Mouse (Mus musculus) kidney, embryonic 15.5 days (tissue): ENCODE measurements around the gene Tnfrsf23. TPM values are rescaled to one million over a fixed set of nuclear protein-coding genes. Genes with fewer than 3 reads are reported as not detected.
"Not testable (repeated sequence)": the region's sequence is repeated elsewhere in the genome, so short reads cannot be mapped to it uniquely, and the experiment has no call there.

ENCODE experiments used
- ATAC-seq: fragments of 200-750 bp; cut with Nextera tagmentation; replicated peaks from 2 replicates; pipeline ENCODE4 v1.8.0; 2017; ENCODE audit warnings: moderate TSS enrichment; ENCODE audit not compliant: low FRiP score
- H3K27ac ChIP-seq: fragments of 300-500 bp; sonication (generic); 2 replicates; pipeline ENCODE4 v1.5.1; 2015; ENCODE audit warnings: mild to moderate bottlenecking, inconsistent platforms
- H3K27me3 ChIP-seq: fragments of 300-500 bp; sonication (generic); 2 replicates; pipeline ENCODE4 v1.6.1; 2015; ENCODE audit warnings: inconsistent platforms
- H3K36me3 ChIP-seq: fragments of 300-500 bp; sonication (generic); 2 replicates; pipeline ENCODE4 v1.6.1; 2015; ENCODE audit warnings: inconsistent platforms
- H3K4me1 ChIP-seq: fragments of 300-500 bp; sonication (generic); 2 replicates; pipeline ENCODE4 v1.6.1; 2015; ENCODE audit warnings: inconsistent platforms
- H3K4me2 ChIP-seq: fragments of 300-500 bp; sonication (generic); 2 replicates; pipeline ENCODE4 v1.6.1; 2015; ENCODE audit warnings: moderate library complexity, mild to moderate bottlenecking, inconsistent platforms
- H3K4me3 ChIP-seq: fragments of 300-500 bp; sonication (generic); replicated peaks from 2 replicates; pipeline ENCODE4 v1.5.1; 2015; ENCODE audit warnings: mild to moderate bottlenecking, inconsistent platforms
- H3K9ac ChIP-seq: fragments of 300-500 bp; sonication (generic); 2 replicates; pipeline ENCODE4 v1.6.1; 2015; ENCODE audit warnings: mild to moderate bottlenecking, inconsistent platforms
- H3K9me3 ChIP-seq: fragments of 300-500 bp; sonication (generic); replicated peaks from 2 replicates; pipeline ENCODE4 v1.6.1; 2016; ENCODE audit warnings: inconsistent platforms
- WGBS: fragments of 180-500 bp; shearing (Covaris S2); methylation state at CpG from one replicate; pipeline ENCODE4 v1.1.7; 2015; ENCODE audit warnings: mixed read lengths; 5-methylcytosine and 5-hydroxymethylcytosine counted together
- polyA plus RNA-seq: library from polyadenylated mRNA; unstranded; fragments of >200 nt; fragmentation: Nextera tagmentation; extraction: Ambion mirVana; gene quantifications from 2 replicates; pipeline ENCODE4 v1.2.1, GENCODE M21; 2015

The Tnfrsf23 gene
- polyA plus RNA-seq, 1 experiment from 2014 or later, result 2.0 TPM

DNA sequence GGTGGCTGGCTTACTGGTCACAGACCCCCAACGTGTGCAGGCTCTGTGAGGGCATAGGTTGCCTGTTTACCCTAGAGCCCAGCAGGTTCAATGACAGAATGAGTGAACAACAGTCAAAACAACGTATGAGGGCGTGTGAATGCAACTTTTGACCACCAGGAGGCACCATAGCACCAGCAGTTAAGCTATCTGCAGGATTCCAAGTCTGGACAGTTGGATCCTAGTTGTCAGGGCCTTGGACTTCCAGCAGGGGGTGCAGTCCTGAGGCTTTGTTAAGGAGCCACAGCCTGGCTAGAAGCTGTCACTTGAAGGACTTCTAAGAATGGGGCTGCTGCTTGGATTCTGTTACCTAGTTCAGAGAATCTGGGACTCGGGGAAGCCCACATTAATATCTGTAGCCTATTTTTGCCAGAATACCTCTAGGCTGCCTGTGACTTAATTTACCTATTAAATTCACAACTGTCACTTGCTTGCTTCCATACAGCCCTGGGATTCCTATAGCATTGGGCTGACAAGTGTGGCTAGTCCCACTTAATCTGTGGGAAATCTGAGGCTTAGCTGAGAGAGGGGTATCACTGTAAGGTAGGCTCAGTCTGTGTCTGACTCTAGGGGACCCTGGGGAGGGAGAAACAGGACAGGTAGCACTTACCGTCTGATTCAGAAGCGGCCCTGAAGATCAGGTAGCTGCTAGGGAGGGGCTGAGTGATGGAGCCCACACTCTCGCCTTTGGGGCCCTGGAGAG lies 21.2 kb upstream of the Tnfrsf23 start:
- Histone ChIP-seq H3K36me3 (peaks cover 74% of the 10 kb centered on the region), H3K9ac (no peak overlapping the region), H3K27me3 (no peaks in the 10 kb centered on the region), H3K4me1 (no peaks in the 10 kb centered on the region), H3K4me2 (no peak overlapping the region), H3K27ac (no peak overlapping the region), H3K4me3 (no peak overlapping the region), H3K9me3 (no peaks in the 10 kb centered on the region)
- peak; percentile 80 for ATAC-seq
- 34% methylated on average over 7 of the region's 7 CpGs for WGBS

GRCm38 (mm10) chr7:143696140-143696539 lies 10.5 kb upstream of the Tnfrsf23 start:
- Histone ChIP-seq H3K27me3 (no peaks in the 10 kb centered on the region), H3K4me3 (no peak overlapping the region), H3K27ac (no peak overlapping the region), H3K4me2 (no peak overlapping the region), H3K4me1 (no peaks in the 10 kb centered on the region), H3K9ac (no peak overlapping the region), H3K36me3 (peaks cover 81% of the 10 kb centered on the region), H3K9me3 (no peaks in the 10 kb centered on the region; the same call in 1 of the 2 replicates)
- ATAC-seq, result no peak
- WGBS, result 51% methylated on average over 2 of the region's 2 CpGs

DNA sequence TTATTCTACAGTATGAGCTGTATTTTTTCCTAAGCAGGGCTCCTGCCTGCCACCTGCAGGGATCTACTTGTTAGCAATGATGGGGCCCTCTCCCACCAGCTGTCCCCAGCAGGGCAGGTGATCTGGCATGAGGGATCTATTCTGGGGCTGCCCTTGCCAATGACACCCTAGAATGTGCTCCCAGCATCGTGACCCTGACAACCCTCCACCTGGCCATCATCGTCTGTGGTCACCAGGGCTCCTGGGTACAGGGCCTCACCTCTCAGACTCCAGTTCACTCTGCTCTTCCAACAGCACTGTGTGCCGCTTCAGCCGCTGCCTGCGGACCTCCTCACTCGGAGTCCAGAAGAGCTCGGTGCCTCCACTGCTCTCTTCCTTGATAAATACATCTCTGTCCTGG lies 8.9 kb upstream of the Tnfrsf23 start:
- no peak overlapping the region for H3K27ac ChIP-seq
- H3K9ac ChIP-seq, result no peak overlapping the region
- ATAC-seq, result no peak
- 92% methylated on average over 7 of the region's 7 CpGs for WGBS
- H3K9me3 ChIP-seq, result no peaks in the 10 kb centered on the region; the same call in 1 of the 2 replicates
- no peaks in the 10 kb centered on the region for H3K27me3 ChIP-seq
- H3K36me3 ChIP-seq, result peaks cover 90% of the 10 kb centered on the region
- no peak overlapping the region for H3K4me2 ChIP-seq
- no peaks in the 10 kb centered on the region for H3K4me1 ChIP-seq
- H3K4me3 ChIP-seq, result no peak overlapping the region

- WGBS, result 87% methylated on average over 12 of the region's 12 CpGs
- no peak overlapping the region for H3K4me2 ChIP-seq
- no peaks in the 10 kb centered on the region for H3K4me1 ChIP-seq
- no peak for ATAC-seq
- H3K9ac ChIP-seq, result no peak overlapping the region
- no peak overlapping the region for H3K27ac ChIP-seq
- no peak overlapping the region for H3K4me3 ChIP-seq
- no peaks in the 10 kb centered on the region; the same call in 1 of the 2 replicates for H3K9me3 ChIP-seq
- peaks cover 95% of the 10 kb centered on the region for H3K36me3 ChIP-seq
- no peaks in the 10 kb centered on the region for H3K27me3 ChIP-seq
Measured at GRCm38 (mm10) chr7:143692746-143693510, 7.3 kb upstream of the Tnfrsf23 start.

DNA sequence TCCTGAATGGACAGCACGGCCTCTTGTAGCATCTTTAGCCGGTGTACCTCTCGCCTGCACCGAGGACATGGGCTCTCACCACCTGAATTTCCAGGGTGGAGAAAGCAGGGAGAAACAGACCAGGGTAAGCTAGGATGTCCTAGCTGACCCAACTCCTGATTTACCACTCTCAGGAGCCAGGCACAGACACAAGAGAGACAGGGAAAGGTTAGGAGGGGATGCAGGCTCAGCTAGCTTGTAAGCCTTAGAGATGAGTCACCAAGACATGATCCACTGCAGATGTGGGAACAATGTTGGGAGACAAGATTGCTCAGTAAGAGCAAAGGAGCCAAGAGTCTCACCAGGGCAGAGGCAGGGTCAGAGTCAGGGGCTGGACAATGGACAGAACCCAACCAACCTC lies 6.2 kb upstream of the Tnfrsf23 start:
- no peak overlapping the region for H3K4me3 ChIP-seq
- H3K9ac ChIP-seq, result no peak overlapping the region
- WGBS, result 91% methylated on average over 4 of the region's 4 CpGs
- no peak overlapping the region for H3K27ac ChIP-seq
- no peak overlapping the region for H3K4me2 ChIP-seq
- no peaks in the 10 kb centered on the region; the same call in 1 of the 2 replicates for H3K9me3 ChIP-seq
- H3K36me3 ChIP-seq, result peaks cover 93% of the 10 kb centered on the region
- no peaks in the 10 kb centered on the region for H3K4me1 ChIP-seq
- H3K27me3 ChIP-seq, result no peaks in the 10 kb centered on the region
- no peak for ATAC-seq

DNA sequence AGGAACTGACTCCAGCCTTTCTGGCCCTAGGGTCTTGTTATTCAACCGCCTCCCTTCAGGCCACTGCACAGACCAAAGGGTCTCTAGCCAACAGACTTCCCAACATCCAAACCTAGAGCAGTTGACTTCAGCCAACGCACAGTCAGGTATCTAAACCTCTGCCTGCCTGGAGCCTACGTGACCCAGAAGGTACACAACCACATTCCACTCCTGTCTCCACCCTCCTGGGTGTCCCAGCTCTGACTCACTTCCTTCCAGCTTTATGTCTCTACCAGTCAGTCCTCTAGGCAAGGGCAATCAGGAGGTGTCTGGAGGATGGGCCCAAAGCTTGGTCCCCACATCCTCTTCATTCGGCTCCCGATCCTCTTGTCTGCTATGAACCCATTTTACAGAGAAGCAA lies 5.5 kb upstream of the Tnfrsf23 start:
- no peaks in the 10 kb centered on the region for H3K27me3 ChIP-seq
- no peak overlapping the region for H3K9ac ChIP-seq
- no peaks in the 10 kb centered on the region for H3K4me1 ChIP-seq
- WGBS, result 86% methylated on average over 5 of the region's 5 CpGs
- no peak overlapping the region for H3K4me3 ChIP-seq
- no peaks in the 10 kb centered on the region; the same call in 1 of the 2 replicates for H3K9me3 ChIP-seq
- ATAC-seq, result no peak
- no peak overlapping the region for H3K27ac ChIP-seq
- peaks cover 86% of the 10 kb centered on the region for H3K36me3 ChIP-seq
- no peak overlapping the region for H3K4me2 ChIP-seq

GRCm38 (mm10) chr7:143689946-143690345 lies 4.3 kb upstream of the Tnfrsf23 start:
- Histone ChIP-seq H3K4me3 (no peak overlapping the region), H3K27ac (no peak overlapping the region), H3K4me2 (no peak overlapping the region), H3K4me1 (peaks cover 5% of the 10 kb centered on the region; the same call in 1 of the 2 replicates), H3K9me3 (no peaks in the 10 kb centered on the region), H3K9ac (no peak overlapping the region), H3K36me3 (peaks cover 74% of the 10 kb centered on the region), H3K27me3 (no peaks in the 10 kb centered on the region)
- ATAC-seq, result no peak
- WGBS, result 77% methylated on average over 4 of the region's 4 CpGs

GRCm38 (mm10) chr7:143689481-143689880 lies 3.8 kb upstream of the Tnfrsf23 start:
- H3K9ac ChIP-seq, result no peak overlapping the region
- H3K4me1 ChIP-seq, result peaks cover 5% of the 10 kb centered on the region; the same call in 1 of the 2 replicates
- H3K4me3 ChIP-seq, result no peak overlapping the region
- 67% methylated on average over 7 of the region's 7 CpGs for WGBS
- H3K4me2 ChIP-seq, result no peak overlapping the region
- ATAC-seq, result no peak
- peaks cover 69% of the 10 kb centered on the region for H3K36me3 ChIP-seq
- H3K27ac ChIP-seq, result no peak overlapping the region
- H3K9me3 ChIP-seq, result no peaks in the 10 kb centered on the region
- no peaks in the 10 kb centered on the region for H3K27me3 ChIP-seq

- not testable (repeated sequence) for H3K4me1 ChIP-seq, H3K4me2 ChIP-seq, H3K9me3 ChIP-seq, H3K4me3 ChIP-seq, ATAC-seq, H3K27ac ChIP-seq, H3K9ac ChIP-seq, H3K27me3 ChIP-seq
- H3K36me3 ChIP-seq, result peaks cover 41% of the 10 kb centered on the region
- whole genome bisulfite sequencing, result 79% methylated on average over 3 of the region's 3 CpGs
Measured at GRCm38 (mm10) chr7:143686676-143687075, 1.0 kb upstream of the Tnfrsf23 start.

DNA sequence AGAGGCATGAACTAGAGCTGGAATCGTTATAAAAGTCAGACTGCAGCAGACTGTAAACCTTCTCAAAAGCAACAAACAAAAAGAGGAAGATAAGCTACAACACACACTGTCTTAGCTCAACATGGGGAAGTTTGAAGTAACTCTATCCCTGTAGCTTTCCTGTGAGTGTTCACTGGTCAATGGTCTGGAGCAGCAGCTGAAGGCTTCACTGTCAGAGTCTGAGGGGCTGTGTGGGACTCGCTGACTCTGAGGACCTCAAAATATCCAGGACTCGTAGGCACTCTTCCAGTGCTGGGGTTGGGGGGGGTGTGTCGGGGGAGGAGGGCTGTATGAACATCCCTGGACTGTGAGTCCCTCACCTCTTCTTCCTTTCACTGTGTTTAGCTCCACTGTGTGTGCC lies 519 bp upstream of the Tnfrsf23 start:
- not testable (repeated sequence) for H3K27ac ChIP-seq

GRCm38 (mm10) chr7:143684569-143684968 lies 1.1 kb downstream of the Tnfrsf23 start:
- H3K27me3 ChIP-seq, H3K4me1 ChIP-seq, ATAC-seq, H3K4me2 ChIP-seq, H3K27ac ChIP-seq, H3K9me3 ChIP-seq, H3K4me3 ChIP-seq, H3K9ac ChIP-seq: not testable (repeated sequence)
- peaks cover 23% of the 10 kb centered on the region for H3K36me3 ChIP-seq
- WGBS, result 62% methylated on average over 2 of the region's 2 CpGs

More for the DNA sequence above, 519 bp upstream of the Tnfrsf23 start:
- H3K4me3 ChIP-seq, H3K4me1 ChIP-seq, H3K9me3 ChIP-seq, H3K4me2 ChIP-seq, H3K9ac ChIP-seq, H3K27me3 ChIP-seq: not testable (repeated sequence)
- peaks cover 36% of the 10 kb centered on the region for H3K36me3 ChIP-seq
- ATAC-seq, result peak; percentile 59; the same call in 1 of the 2 replicates
- 43% methylated on average over 4 of the region's 4 CpGs for WGBS

DNA sequence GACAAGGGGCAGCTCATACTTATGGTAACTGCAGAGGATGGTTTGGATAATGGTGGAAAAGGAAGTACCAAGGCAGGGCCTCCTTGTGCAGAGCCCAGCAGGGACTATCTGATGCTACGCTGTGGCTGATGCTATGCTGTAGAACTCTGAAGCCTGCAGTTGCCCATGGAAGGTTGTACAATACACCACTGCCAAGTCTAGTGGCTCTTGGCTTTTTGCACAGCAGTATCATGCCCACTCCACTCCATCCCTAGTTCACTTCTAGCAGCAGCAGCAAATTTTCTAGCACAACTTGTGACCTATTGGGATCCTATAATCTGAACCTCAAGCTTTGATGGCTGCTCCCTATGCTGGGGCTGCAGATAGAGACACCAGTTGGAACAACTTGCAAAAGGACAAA lies 4.1 kb downstream of the Tnfrsf23 start:
- no peak for ATAC-seq
- Histone ChIP-seq H3K36me3 (no peaks in the 10 kb centered on the region), H3K4me1 (peaks cover 5% of the 10 kb centered on the region; the same call in 1 of the 2 replicates), H3K9ac (no peak overlapping the region), H3K27ac (no peak overlapping the region), H3K4me2 (no peak overlapping the region), H3K27me3 (no peaks in the 10 kb centered on the region; the same call in 1 of the 2 replicates), H3K4me3 (no peak overlapping the region), H3K9me3 (no peaks in the 10 kb centered on the region)
- 94% methylated on average over 1 of the region's 1 CpGs for WGBS
